Mouse (Mus musculus) NIH3T3 (cell line): ENCODE data around the gene Smtnl1.

Experiments used
- DNase-seq: peaks from one replicate; pipeline ENCODE4 v3.0.0-alpha.2; 2012; ENCODE audit warnings: low read depth

Smtnl1 gene

DNA sequence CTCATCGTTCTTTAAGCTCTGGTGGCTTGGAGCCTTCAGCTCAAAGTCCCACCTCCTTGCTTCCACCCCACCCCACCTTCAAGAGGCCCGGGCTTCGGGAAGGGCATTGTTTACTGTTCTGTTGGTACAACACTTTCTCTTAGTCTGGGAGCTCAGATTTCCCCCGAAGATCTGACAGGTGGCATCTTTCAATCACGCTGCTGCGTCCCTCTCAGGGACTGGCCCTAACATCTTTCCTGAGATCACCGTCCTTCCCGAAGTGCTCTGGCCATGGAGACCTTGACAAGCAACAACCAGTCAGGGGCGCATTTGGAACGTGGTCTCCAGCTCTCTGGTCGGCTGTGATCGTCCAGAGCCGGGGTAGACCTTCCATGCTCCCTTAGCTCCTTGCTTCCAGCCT, at the start of gene Smtnl1:
Smtnl1 (minus strand) TSS at position 101 of the 400 bp plus-strand sequence.
- DNase-seq: no peak

DNA sequence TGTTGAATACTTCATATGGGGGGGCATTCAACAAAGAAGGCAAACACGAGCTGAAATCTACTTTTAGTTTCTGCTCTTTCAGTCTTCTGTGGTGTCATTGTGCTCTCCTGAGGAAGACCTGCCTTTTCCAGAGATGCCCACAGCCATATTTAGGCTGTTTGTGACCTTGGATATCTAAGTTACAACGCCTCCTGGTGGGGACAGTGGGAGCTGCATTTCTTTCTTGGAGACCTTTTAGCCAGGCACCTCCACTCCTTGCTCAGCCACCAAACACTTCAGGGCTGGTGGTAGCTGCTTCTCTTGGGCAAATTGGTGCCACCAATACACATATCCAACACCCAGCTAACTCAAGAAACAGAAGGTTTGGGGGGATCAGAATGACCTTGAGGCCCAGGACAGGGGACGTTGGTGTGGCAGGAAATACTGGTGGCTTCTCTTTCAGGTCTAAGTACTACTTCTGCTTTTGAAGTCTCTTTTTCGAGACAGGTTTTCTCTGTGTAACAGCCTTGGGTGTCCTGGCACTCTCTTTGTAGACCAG, 48.2 kb upstream of the Smtnl1 start:
- DNase-seq: peak; percentile 44

DNA sequence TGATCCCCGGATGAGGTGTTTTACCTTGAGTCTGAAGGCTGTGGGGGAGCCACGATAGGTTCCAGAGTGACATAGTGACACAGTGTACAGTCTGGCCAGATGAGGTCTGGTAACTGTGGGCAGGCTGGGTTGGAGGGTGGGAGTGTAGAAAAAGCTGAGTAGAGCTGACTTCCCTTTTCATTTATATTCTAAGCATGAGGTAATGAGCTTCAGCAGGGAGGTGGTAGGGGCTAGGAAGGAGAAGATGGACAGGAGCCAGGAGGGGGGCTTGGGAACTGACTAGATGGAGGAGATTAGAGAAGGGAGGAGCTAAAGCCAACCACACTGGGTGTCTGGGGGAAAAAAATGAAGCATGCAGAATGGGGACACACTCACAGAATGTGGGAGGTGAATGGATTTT, 46.5 kb upstream of the Smtnl1 start:
- no peak for DNase-seq

DNA sequence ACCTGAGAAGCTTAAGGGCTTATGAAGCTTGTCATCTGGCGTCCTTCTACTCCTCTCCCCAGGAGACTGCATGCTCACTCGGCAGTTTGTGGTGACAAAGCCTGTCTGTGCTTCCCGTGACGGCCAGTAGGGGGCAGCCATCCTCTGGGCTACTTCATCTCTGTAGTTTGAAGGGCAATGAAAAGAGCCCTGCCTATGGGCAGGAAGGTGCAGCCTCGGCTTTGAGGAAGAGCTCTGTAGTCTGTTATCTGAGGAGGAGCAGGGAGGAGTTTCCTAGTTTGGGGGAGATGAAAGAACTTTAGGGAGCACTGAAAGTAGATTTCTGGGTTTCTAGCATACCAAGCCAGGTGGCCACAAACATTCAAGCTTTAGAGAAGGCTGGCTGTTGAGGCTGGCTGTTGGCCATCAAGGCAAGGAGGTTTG, 46.1 kb upstream of the Smtnl1 start:
- DNase-seq: peak; percentile 77

DNA sequence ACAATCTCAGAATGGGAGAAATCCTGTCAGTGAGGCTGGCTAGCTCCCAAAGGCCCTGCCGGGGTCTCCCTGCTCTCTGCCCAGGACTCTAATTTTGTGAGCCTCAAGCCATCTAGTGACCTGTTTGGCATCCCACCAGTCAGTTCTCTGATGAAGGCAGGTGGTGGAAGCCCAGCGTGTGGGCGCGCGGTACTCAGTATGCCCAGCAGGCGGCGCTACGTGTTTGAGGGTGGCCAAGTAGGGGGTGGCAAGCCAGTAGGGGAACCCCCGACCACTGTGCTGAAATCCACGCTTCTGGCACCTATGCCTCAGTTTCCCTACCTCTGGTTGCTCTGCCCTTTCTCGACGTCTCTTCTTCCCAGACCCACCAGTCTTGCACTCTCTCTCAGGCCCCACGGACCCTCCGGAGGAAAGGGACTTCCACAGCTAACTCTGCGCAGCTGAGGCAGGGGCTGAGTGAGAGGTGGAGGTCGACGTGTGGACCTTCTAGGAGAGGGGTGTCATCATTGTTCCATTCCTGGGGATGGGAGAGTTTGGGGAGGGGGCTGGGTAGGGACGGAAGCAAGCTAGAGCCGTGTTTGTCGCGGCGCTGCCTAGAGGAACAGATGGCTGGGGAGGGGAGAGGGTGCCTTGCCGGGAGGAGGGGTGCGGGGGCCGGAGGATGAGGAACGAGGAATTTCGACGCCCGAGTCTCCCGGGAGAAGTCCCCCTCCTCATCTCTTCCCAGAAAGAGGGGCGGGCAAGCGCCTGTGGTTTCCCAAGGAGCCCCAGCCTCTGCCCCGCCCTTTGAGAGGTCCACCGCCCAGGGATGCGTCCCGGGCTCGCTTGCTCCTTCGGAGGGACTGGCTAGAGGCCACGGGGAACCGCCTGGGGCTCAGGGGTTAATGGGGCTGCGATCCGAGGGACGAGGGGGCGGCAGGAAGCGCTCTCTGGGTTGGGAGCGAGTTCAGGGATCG, 43.4 kb upstream of the Smtnl1 start:
- peak; percentile 43 for DNase-seq

DNA sequence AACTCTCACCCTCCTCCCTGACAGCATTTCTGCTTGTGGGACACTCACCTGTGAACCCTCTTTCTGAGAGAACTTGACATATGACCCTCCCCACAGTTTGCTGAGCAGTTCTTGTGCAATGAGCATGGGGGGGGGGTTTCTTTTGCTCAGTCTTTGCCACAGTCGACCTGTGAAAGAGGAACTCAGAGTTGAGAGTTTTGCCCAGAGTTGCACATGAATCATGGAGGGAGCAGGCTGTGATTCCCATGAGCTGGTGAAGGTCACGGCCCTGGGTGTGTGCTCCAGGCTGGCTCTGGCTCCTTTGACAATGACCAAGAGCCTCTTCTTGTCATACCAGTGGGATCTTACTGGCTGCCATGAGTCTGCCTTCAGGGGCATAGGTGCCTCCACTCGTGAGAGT, 39.8 kb upstream of the Smtnl1 start:
- DNase-seq: no peak

DNA sequence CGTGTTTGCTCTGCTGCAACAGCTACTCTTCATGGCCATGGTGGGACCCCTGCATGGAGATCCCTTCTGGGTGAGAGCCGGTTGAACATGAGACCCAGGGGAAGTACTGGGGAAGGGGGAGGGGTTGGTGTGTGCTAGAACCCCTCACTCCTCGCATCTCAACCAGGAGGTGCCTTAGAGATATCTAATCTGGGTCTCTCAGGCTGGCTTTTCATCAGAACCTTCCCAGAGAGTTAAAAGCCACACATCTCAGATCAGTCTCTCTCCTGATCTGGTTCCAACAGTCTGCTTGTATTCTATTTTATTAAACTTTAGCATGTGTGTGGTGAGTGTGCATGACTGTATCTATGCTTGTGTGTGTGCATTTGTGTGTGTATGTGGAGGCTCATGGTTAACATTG, 39.0 kb upstream of the Smtnl1 start:
- DNase-seq: no peak

DNA sequence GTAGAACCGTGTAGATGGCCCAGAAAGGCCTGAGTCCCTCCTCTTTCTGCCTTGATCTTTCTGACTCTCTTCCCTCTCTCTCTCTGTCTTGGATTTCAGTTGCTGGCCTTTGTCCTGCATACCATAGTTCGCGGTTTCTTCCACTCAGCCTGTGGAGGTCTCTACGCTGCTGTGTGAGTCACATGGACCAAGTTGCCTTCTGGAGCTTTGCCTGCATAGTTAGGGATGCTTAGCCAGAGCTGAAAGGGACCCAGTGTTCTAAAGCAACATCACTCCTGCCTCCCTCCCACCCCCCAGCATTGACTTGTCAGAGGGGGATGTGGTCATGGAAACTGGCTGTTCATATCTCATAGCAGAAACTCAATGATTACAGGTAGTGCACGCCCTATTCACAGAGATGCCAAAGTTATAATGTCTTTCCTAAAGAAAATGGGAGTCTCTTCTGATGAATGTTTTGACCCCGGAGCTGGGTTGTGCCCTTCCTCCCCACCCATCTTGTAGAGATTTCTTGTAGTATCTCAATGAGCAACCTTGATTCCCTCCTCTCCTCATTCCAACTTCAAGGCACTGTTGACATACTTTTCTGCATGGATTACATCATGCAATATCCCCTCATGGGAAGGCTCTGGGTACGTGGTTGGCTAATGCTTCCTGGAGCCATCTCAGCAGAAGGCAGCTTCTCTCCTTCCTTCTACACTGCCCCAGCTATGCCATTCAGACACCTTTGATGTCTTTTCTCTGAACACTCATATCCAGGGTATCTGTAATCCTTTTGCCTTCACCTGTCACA, 37.7 kb upstream of the Smtnl1 start:
- DNase-seq: peak; percentile 95

DNA sequence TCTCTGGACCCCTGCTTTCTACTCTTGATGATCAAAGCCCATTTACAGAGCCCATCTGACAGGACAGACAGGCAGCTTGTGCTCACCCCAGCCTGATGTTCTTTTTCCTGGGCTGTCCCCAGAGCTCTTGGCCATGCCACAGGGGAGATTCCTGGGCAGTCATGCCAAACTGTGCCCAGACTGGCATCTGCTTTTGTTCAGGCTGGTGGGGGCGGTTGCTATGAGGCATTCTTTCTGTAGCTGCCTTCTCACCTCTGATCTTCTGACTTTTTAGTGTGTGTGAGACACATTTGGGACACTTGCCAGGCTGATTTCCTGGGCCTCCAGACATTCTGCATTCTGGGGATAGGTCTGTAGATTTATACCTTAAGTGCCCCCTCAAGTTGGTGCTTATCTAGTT, 36.1 kb upstream of the Smtnl1 start:
- peak; percentile 53 for DNase-seq

DNA sequence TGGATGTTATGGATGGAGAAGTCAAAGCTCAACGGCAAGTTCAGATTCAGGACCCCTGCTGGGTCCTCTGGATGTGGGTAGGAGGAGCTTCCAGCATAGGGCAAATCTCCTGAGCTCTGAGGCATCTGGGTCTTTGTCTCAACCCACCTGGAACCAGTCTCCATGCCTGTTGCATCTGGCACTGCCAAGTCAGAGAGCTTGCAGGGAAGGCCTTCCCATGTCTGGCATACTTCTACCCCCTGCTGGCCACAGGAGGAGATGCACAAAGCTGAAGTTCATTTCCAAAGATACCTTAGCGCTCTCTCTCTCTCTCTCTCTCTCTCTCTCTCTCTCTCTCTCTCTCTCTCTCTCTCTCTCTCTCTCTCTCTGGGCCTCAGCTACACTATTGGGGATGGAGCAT, 33.3 kb upstream of the Smtnl1 start:
- peak; percentile 77 for DNase-seq

DNA sequence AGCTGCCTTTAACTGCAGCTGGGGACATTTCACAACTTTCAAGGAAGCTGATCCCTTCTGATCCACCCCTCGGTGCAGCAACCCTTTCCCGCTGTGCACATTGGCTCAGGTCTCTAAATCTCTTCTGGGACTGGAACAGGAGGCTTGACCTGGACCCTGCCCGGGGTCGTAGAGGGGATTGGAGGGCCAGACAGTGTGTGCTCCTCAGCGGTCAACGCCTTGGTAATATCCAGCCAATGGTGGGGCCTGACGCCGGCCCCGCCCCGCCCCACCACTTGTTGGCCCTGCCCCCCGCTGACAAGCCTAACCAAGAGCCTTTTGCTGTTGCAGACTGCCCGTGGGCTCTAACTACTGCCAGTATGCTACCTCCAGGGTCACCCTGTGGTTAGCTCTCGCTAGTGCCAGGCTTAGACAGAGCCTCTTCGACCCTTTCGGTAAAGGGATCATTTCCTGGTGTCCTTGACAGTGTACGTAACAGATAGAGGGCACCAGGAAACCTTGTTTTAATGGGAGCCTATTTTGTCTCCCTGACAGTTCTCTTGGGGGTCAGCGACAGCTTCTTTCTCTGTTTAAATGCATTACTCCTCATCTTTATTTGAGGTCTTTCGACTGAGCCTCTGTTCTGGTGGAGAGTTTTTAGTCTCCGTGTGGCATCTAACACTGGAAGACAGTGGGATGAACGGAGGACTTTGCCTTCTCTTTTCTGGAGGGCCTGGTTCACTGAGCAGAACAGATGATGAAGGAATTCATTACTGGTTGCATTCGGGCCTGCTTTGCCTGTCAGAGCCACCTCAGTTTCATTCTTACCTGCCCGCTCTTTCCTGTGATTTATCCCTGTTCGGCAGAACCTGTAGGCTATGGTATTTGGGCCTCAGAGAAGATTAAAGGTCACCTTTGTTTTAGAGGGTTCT, 28.9 kb upstream of the Smtnl1 start:
- DNase-seq: no peak

DNA sequence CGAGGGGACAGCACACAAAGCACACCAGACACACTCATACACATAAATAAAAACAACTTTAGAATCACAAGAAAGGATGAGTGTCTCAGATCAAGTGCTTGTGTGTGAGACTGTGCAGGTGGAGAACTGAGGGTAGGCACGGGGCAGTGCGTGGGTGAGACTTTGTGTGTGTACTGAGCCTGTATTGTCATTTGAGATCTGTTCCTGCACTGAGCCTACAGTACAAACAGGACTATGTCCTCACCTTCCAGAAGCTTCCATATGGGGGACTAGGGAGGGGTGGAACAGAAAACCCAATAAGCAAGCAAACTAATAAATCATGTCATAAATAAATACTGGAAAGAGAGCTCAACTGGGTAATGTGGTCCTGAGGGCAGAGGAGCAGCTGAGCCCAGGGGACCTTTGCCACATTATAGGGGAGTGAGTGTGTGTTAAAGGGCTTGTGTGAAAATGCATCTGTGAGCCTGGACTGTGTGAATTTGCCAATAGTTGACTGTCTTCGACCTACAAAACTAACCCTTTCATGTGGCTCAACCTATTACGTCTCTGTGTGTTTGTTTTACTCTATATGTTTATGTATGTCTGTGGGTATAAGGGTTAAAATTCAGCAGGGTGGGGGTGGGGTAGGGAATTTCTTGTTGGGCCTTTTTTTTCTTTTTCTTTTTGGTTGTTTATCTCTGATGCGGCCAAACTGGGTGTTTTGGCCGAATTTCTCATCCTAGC, 28.1 kb upstream of the Smtnl1 start:
- no peak for DNase-seq

DNA sequence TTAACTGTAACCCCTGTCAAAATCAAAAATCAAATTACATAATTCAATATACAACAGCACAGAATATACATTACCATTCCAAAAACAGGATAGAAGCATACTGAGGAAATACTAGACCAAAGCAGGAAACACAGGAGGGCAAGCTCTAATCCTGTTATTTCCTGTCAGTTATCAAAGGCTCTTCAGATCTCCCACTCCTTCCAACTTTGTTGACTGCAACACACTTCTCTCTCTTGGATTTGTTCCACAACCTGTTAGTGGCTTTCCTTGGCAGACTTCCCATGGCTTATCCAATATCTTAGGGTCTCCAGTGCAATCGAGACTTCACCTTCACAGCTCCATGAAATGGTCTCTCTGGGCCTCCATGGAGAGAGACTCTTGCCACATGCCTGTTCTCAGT, 22.8 kb upstream of the Smtnl1 start:
- no peak for DNase-seq

DNA sequence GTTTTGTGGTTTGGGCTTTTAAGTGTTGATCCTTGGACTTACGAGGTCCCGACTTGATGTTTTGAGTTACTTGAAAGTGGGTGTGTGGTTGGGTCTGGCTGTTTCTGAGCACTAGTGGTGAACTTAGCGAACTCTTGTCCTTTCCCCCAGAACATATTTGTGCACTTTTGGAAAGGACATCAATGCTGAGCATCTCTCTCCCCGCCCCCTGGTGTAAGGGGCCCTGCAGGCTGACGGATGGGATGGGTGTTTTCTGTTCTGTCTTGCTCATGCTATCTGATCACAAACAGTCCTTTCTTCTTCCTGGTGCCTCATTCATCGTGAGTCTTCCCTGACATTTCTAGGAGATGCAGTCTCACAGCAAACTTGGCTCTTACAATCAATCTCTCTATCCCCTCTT, 21.2 kb upstream of the Smtnl1 start:
- no peak for DNase-seq

DNA sequence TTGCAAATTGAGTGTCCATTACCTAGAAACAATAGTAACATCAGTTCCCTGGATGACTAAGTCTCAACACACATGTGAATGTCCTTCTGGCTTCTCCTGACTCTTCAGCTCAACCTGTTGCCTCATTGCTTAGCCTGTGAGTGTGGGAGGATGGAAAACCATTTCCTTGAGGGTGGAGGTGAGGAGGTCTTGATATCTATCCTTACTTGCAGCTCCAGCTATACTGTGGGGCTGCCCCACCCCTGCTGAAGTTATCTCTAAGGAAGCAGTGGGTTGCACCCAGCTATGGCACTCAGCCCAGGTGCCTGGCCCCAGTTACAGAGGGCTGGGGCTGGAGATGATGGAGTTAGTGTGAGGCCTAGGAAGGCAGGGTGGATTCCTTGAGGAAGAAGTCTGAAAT, 19.5 kb upstream of the Smtnl1 start:
- DNase-seq: no peak

DNA sequence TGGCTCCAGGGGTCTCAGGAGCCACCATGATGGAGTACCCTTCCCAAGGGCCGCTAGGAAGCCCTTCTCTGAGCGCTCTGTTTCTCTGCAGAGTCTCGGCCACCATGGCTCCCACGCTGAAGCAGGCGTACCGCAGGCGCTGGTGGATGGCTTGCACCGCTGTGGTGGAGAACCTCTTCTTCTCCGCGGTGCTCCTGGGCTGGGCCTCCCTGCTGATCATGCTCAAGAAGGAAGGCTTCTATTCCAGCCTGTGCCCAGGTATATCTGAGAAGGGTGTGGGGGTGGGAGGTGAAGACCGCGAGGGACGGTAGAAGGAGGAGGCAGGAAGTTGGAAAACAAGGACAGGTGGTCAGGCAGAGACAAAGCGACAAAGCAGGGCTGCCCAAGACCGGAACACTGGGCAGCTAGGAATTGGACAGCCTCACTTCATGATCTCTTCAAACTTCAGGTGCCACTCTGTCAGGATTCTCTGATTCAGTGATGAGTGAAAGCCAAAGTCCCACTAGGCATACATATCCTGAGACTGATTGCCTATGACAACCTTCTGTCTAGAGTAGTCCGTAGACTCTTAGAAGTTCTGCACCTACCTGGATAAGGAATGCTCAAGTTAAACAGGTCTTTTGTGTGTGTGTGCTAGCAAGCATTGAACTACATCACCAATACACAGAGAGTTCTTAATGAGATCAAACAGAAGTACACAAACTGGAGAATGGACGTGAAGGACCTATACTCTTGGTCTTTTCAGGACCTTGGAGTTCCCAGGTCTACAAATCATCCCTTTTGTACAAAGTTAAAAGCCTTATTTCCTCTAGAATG, 18.5 kb upstream of the Smtnl1 start:
- no peak for DNase-seq

DNA sequence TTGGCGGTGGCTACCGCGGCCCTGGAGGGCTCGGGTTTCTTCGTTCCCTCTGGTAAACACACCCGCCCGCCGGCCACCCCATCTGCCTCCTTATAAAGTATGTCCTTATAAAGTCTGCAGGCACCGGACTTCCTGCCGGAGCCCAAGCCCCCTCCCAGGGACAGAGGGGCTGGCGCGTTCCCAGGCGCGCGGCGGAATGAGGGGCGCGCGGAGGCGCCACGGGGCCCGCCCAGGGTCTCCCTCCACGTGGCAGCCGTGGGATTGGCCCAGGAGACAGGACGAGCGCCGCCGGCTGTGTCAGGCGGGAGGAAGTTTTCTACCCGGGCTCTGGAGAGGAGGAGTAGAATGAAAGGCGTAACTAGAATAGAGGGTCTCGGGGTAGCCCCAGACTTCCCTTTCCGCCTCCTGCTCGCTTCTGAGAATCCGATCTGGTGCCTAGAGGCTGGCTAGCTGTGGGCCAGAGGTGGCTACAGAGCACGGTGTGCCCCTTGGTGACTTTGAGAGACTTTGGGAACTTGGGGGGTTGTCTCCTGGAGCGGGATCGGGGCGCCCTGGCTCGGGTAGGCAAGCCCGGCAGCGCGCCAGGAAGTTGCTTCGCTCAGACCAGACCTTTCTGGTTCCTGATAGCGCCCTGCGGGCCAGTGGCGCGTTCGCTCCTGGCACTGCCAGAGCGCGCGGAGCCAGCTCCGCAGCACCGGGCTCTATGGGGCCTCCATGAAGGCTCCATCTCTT, 17.7 kb upstream of the Smtnl1 start:
- peak; percentile 84 for DNase-seq

DNA sequence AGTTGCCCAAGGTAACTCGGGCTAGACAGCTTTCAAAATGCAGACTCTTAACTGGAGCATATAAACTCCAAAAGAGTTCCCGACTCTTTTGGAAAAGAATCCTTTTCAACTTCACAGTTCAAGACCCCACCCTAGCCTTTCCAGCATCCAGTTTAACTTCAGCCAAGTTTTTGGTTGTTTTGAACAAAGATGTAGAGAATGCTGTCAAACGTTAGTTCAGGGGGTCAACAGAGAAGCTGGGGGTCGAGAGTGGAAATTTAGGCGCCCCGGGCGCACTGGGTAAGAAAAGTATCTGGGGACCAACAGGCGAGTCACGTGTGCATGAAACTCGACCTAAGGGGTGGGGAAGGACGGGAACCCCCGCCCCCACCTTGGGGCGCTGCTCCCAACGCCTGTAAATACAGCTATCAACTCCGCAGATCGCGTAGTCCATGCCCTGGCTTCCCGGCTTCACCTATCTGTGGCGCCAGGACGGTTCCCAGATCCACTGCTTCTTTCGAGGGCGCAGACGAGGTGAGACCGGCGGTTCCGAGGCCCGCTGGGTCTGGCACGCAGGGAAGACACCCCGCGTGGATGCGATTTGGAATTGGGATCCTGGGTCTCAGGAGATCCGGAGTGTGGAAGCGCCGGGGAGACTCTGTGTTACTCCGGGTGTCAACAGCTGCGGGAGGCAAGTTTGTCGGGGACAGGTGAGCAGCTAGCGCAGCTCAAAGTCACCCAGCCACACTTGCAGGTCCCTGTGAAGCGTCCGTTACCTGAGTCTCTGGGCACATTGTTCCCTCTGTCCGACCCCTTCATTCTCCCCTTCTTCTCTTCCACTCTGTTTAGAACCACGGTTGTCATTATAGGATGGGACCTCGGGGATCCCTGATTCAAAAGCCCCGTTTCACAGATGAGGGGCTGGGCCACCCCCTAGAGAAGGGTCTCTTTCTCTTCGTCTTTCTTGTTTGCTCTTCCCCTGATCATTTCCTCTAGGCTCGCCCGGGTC, 16.8 kb upstream of the Smtnl1 start:
- peak; percentile 76 for DNase-seq
